Mouse (Mus musculus) midbrain, embryonic 16.5 days (tissue): ENCODE measurements at regions not wholly inside any gene's neighbourhood (a gene's known extent, or its start where the extent isn't known, plus 50 kb on each side); places are given as distances from the start of the nearest gene placed in this dataset. TPM values are rescaled to one million over a fixed set of nuclear protein-coding genes. Genes with fewer than 3 reads are reported as not detected.

ENCODE experiments used
- microRNA-seq: library from miRNA; unstranded; fragments of <30 nt; microRNA quantifications from one replicate; pipeline ENCODE4, GENCODE M21; 2017

Small RNA genes in the stretch of these regions (microRNA-seq; reads per million reads assigned to microRNA genes)
- gene Gm25748 = not detected
